Mouse (Mus musculus): ENCODE results near the gene Aim2.
"Not testable (repeated sequence)": the region's sequence is repeated elsewhere in the genome, so short reads cannot be mapped to it uniquely, and the experiment has no call there.

Aim2 gene

DNA sequence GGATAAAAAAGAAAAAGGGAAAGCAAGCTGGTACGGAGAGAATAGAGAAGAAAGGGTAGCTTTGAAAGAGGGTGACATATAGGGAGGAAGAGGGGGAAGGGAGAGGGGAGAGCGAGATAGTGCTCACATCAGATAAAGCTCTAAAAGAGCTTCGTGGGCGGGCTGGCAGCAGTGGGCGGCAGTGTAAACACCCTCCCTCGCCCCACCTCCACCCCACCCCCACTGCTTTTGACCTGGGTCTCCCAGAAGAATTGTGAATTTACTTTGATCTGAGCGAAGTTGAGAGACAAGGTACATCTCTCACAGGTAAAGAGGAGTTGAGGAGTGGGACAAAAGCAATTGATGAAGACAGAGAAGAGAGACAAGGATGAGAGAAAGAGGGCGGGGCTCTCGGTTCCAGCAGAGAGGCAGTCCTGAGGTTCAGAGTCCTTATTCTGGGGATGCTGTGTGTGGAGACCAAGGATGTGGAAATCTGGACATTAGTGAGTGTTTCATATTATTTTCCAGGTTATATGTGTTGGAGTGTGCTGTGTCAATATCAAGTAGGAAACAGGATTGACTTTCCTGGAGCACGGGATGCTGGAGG lies at the start of gene Aim2:
Gene Aim2, plus strand, starts transcription at position 508 of the 586 bp plus-strand sequence.
- no peak for DNase-seq (ENCODE audit: low spot score)

DNA sequence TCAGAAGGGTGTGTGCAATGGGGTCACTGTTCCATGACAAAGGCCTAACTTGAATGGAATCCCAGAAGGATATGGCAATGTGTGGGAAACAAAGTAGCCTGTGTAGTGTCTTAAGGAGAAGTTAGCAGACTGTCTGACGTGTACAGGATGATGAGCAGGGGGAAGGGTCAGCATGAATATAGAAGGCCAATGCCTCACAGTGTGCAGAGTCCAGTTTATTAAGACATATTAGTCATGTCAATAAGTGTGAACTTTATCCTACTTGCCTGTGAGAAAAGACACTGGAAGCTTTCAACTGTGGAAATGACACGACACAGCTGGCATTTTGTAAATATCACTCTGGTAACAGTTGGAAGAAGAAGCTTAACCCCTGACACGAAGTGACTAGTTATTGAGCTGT lies 47.9 kb upstream of the Aim2 start:
- not testable (repeated sequence) for DNase-seq (ENCODE audit: low spot score)

DNA sequence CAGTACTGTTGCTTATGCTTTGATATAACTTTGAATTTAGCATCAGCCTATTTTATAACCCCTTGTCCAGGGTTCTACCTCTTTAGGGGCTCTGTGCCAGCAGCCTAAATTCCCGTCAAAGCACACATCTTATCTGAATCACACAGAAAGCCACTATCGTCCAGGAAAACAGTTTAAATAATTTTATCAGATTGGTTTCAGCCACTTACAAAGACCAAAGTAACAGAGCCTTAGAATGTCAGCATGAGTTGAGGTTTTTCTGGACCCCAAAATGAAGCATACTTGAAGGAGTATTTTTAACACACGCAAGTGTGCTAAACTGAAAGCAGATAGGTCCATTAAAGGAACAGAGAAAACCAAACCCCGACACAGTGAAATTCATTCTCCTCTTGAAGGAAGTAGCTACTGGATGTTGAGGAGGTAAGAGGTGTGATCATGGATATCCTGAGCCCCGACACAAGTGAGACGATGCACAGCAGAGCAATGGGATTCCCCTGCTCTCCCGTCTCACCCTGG lies 37.1 kb upstream of the Aim2 start:
- DNase-seq (ENCODE audit: low spot score), result not testable (repeated sequence)

- no peak for DNase-seq (ENCODE audit: low spot score)
Observed at GRCm38 (mm10) chr1:173315725-173316124, 35.0 kb upstream of the Aim2 start.

GRCm38 (mm10) chr1:173317925-173318477 lies 32.7 kb upstream of the Aim2 start:
- DNase-seq (ENCODE audit: low spot score), result no peak

GRCm38 (mm10) chr1:173321593-173322248 lies 29.0 kb upstream of the Aim2 start:
- DNase-seq (ENCODE audit: low spot score), result no peak

GRCm38 (mm10) chr1:173322249-173322627 lies 28.4 kb upstream of the Aim2 start:
- DNase-seq (ENCODE audit: low spot score), result no peak

DNA sequence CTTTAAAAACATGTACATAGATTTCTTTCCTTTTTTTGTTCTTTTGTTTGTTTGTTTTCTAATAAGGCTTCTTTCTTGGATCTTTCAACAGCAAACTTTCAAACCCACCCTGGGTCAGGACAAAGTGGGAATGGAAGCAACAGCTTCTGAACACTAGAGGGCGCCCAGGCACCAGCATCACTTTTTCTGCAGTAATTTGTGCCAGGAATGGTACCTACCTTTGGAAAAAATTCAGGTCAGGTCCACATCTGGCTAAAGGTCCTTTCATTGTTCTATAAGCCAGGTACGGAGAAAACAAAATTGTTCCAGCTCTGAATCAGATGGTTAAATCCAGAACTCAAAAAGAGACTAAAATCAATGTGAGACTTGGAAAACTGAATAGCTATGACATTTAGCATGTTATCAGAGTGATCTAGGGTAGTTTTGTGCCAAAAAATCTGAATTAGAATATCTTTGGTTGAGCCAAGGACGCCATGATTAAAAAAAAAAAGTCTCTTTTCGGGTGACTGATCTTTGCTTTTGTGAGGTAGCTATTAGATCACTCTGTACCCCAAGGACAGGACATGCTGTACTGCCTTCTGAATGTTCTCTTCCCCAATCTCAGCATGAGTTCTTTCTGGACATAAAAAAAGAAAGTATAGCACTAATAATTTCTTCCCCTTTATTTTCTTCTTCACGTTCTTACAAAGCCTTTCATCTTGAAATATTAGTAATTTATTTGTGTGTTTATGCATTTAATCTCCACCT lies 26.7 kb upstream of the Aim2 start:
- no peak for DNase-seq (ENCODE audit: low spot score)

DNA sequence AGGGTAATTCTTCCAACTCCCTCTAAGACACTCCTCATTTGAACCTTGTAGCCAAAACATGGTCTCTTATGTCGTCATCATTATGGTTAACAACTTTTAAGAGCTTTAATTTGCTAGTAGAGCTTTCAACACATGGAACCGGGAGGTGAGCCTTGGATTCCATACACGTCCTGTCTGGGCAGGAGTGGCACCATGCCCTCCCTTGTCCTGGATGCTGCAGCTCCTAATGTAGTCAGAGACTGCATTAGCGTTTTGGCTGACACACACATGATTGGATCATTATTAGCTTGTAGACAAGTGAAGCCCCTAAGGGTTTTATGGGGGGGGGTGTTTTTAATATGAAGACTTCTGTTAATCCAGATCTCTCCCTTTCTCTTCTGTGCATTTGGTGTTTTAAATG lies 25.7 kb upstream of the Aim2 start:
- DNase-seq (ENCODE audit: low spot score), result no peak

DNA sequence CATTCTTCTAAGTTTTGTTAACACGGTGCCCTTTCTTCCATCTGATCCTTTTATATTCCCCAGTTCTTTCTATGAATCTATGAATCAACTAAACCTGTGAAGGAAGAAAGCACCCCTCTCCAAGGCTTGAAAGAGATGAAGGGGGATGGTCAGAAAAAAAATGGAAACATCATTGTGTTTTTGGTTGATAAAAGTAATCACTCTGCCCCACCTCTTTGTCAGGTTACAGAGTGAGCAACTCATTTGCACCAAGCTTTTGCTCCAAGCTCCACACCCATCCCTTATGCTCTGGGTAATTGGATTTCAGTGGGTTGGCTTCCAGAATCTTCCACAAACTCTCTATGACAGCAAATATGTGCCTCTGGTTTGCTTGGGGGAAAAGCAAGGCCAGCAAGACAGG lies 25.3 kb upstream of the Aim2 start:
- DNase-seq (ENCODE audit: low spot score), result no peak

GRCm38 (mm10) chr1:173326552-173326951 lies 24.1 kb upstream of the Aim2 start:
- DNase-seq (ENCODE audit: low spot score), result no peak

DNA sequence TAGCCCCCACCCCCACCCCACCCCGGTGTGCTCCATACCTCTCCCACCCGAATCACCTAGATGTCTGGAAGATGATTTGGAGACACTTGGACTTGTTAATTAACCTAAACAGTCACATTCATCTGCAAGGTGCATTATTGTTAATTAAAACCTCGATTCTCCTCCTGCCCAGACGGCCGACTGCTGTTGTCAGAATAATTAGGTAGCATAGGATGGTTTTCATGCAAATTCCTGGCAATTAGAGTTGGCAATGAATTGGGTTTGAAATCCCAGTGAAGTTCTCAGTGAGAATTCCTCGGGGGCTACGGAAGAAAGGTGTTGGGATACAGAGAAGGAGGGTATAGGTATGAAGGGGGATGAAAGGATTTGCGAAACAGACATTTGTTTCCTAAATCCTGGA lies 22.2 kb upstream of the Aim2 start:
- no peak for DNase-seq (ENCODE audit: low spot score)

- no peak for DNase-seq (ENCODE audit: low spot score)
Observed at GRCm38 (mm10) chr1:173329185-173329584, 21.5 kb upstream of the Aim2 start.

GRCm38 (mm10) chr1:173329743-173330142 lies 20.9 kb upstream of the Aim2 start:
- DNase-seq (ENCODE audit: low spot score), result no peak

GRCm38 (mm10) chr1:173332418-173332817 lies 18.3 kb upstream of the Aim2 start:
- DNase-seq (ENCODE audit: low spot score), result no peak

- DNase-seq (ENCODE audit: low spot score), result no peak
Observed at GRCm38 (mm10) chr1:173333312-173334253, 17.1 kb upstream of the Aim2 start, which contains the start of gene Ackr1. Gene Ackr1, minus strand, starts transcription at chr1:173333750.

DNA sequence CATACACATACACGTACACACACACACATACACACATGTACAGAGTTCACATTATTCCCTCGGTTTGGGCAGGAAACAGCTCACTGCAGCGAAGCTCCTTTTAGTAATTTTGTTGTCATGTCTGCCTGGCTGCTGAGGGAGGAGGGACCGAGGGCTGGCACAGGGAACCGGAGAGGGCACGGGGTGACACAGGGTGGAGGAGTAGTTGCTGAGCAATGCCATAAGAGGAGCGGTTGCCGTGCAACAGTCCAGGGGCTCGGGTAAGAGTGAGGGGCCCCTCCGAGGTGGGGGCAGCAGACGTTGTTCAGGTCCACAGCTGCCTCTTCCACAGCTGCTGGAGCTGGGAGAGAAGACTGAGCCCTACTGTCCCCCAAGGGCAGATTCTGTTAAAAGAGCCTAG lies 14.8 kb upstream of the Aim2 start:
- DNase-seq (ENCODE audit: low spot score), result no peak

- no peak for DNase-seq (ENCODE audit: low spot score)
Observed at GRCm38 (mm10) chr1:173337008-173337407, 13.7 kb upstream of the Aim2 start.

- DNase-seq (ENCODE audit: low spot score), result peak; percentile 24
Observed at GRCm38 (mm10) chr1:173339543-173339942, 11.1 kb upstream of the Aim2 start.

GRCm38 (mm10) chr1:173342425-173342824 lies 8.3 kb upstream of the Aim2 start:
- no peak for DNase-seq (ENCODE audit: low spot score)

GRCm38 (mm10) chr1:173343934-173344333 lies 6.7 kb upstream of the Aim2 start:
- no peak for DNase-seq (ENCODE audit: low spot score)

GRCm38 (mm10) chr1:173345112-173345511 lies 5.6 kb upstream of the Aim2 start:
- no peak for DNase-seq (ENCODE audit: low spot score)
